Mouse (Mus musculus) forebrain, postnatal 0 days (tissue): Measurements from ENCODE around the gene Suds3. TPM values are rescaled to one million over a fixed set of nuclear protein-coding genes. Genes with fewer than 3 reads are reported as not detected.
A peak's percentile ranks its signal among the peaks of the same experiment; 100 is the strongest.

Source experiments
- ATAC-seq: fragments of 200-750 bp; cut with Nextera tagmentation; 2 replicates; pipeline ENCODE4 v1.8.0; 2017; ENCODE audit warnings: mild to moderate bottlenecking, moderate library complexity
- DNase-seq: peaks from one replicate; pipeline ENCODE4 v3.0.0-alpha.2; 2015
- H3K27ac ChIP-seq: fragments of 300-500 bp; sonication (generic); 2 replicates; pipeline ENCODE4 v1.5.1; 2014; ENCODE audit warnings: low read depth, mild to moderate bottlenecking, antibody characterized with exemption, low read length, moderate library complexity, mixed read lengths
- H3K27me3 ChIP-seq: fragments of 300-500 bp; sonication (generic); 2 replicates; pipeline ENCODE4 v1.6.1; 2014; ENCODE audit warnings: mild to moderate bottlenecking, low read length, mixed read lengths; ENCODE audit not compliant: insufficient read depth
- H3K36me3 ChIP-seq: fragments of 300-500 bp; sonication (generic); 2 replicates; pipeline ENCODE4 v1.6.1; 2014; ENCODE audit warnings: mild to moderate bottlenecking, moderate library complexity; ENCODE audit not compliant: insufficient read depth
- H3K4me1 ChIP-seq: fragments of 300-500 bp; sonication (generic); 2 replicates; pipeline ENCODE4 v1.6.1; 2014; ENCODE audit warnings: antibody characterized with exemption; ENCODE audit not compliant: insufficient read depth
- H3K4me2 ChIP-seq: fragments of 300-500 bp; sonication (generic); 2 replicates; pipeline ENCODE4 v1.6.1; 2014; ENCODE audit warnings: low read depth, mild to moderate bottlenecking, moderate library complexity
- H3K4me3 ChIP-seq: fragments of 300-500 bp; sonication (generic); 2 replicates; pipeline ENCODE4 v1.5.1; 2014; ENCODE audit warnings: low read depth, low read length, mixed read lengths
- H3K9ac ChIP-seq: fragments of 300-500 bp; sonication (generic); 2 replicates; pipeline ENCODE4 v1.6.1; 2014; ENCODE audit warnings: mild to moderate bottlenecking
- H3K9me3 ChIP-seq: fragments of 300-500 bp; sonication (generic); 2 replicates; pipeline ENCODE4 v1.6.1; 2016; ENCODE audit warnings: low read length
- CTCF ChIP-seq: sonication (generic); IDR thresholded peaks from 2 replicates; pipeline ENCODE4 v1.5.1; 2016; ENCODE audit warnings: antibody characterized with exemption, control low read depth, low read depth
- WGBS: fragments of 180-500 bp; shearing (Covaris S2); extraction: QIAGEN DNeasy Blood & Tissue Kit; methylation state at CpG from one replicate; pipeline ENCODE4 v1.1.7; 2014; 5-methylcytosine and 5-hydroxymethylcytosine counted together
- polyA plus RNA-seq: library from polyadenylated mRNA; unstranded; fragments of >200 nt; fragmentation: Nextera tagmentation; extraction: Ambion mirVana; gene quantifications from 2 replicates; pipeline ENCODE4 v1.2.1, GENCODE M21; 2015
- total RNA-seq: library from RNA; depleted of rRNA; stranded (reverse); fragments of >200 nt; gene quantifications from 2 replicates; pipeline ENCODE4 v1.2.3, GENCODE M21; 2014

The Suds3 gene
- total and polyA plus RNA-seq, 2 experiments from 2014 or later, result 75.9 to 83.5 TPM

- Histone ChIP-seq H3K4me2 (peak overlapping the region; percentile 96; the same call in 1 of the 2 replicates), H3K27ac (no peak overlapping the region), H3K9me3 (no peaks in the 10 kb centered on the region), H3K27me3 (peaks cover 6% of the 10 kb centered on the region; the same call in 1 of the 2 replicates), H3K4me1 (peaks cover 9% of the 10 kb centered on the region; the same call in 1 of the 2 replicates), H3K9ac (no peak overlapping the region), H3K4me3 (0 out of 2 replicates have a peak overlapping the region, but pooled peaks have one; percentile 77), H3K36me3 (no peaks in the 10 kb centered on the region)
- TF ChIP-seq CTCF, result no peak
- no peak for ATAC-seq
- no peak for DNase-seq
- 59% methylated on average over 8 of the region's 8 CpGs for WGBS
Measured at GRCm38 (mm10) chr5:117118850-117119249, 2.9 kb upstream of the Suds3 start.

- H3K4me2 ChIP-seq, result no peak overlapping the region
- H3K36me3 ChIP-seq, result no peaks in the 10 kb centered on the region
- no peak overlapping the region for H3K4me3 ChIP-seq
- peaks cover 6% of the 10 kb centered on the region; the same call in 1 of the 2 replicates for H3K27me3 ChIP-seq
- WGBS, result 87% methylated on average over 2 of the region's 2 CpGs
- no peak for DNase-seq
- peaks cover 9% of the 10 kb centered on the region; the same call in 1 of the 2 replicates for H3K4me1 ChIP-seq
- ATAC-seq, result no peak
- no peak overlapping the region for H3K9ac ChIP-seq
- no peaks in the 10 kb centered on the region for H3K9me3 ChIP-seq
- no peak overlapping the region for H3K27ac ChIP-seq
- TF ChIP-seq CTCF, result no peak
Measured at GRCm38 (mm10) chr5:117118220-117118619, 2.3 kb upstream of the Suds3 start.

GRCm38 (mm10) chr5:117117716-117118115 is 1.8 kb upstream of the Suds3 start:
- no peak overlapping the region for H3K9ac ChIP-seq
- no peak for TF ChIP-seq CTCF
- ATAC-seq (no peak), DNase-seq (no peak)
- H3K36me3 ChIP-seq, result peaks cover 5% of the 10 kb centered on the region; the same call in 1 of the 2 replicates
- 77% methylated on average over 7 of the region's 7 CpGs for WGBS
- no peak overlapping the region for H3K4me2 ChIP-seq
- no peak overlapping the region for H3K27ac ChIP-seq
- H3K9me3 ChIP-seq, result no peaks in the 10 kb centered on the region
- peaks cover 9% of the 10 kb centered on the region; the same call in 1 of the 2 replicates for H3K4me1 ChIP-seq
- H3K27me3 ChIP-seq, result peaks cover 6% of the 10 kb centered on the region; the same call in 1 of the 2 replicates
- H3K4me3 ChIP-seq, result no peak overlapping the region

- no peak overlapping the region for H3K4me2 ChIP-seq
- H3K4me1 ChIP-seq, result peaks cover 9% of the 10 kb centered on the region; the same call in 1 of the 2 replicates
- ATAC-seq (no peak), DNase-seq (no peak)
- no peaks in the 10 kb centered on the region for H3K9me3 ChIP-seq
- peaks cover 9% of the 10 kb centered on the region; the same call in 1 of the 2 replicates for H3K36me3 ChIP-seq
- H3K4me3 ChIP-seq, result no peak overlapping the region
- no peak for TF ChIP-seq CTCF
- no peak overlapping the region for H3K9ac ChIP-seq
- H3K27me3 ChIP-seq, result peaks cover 6% of the 10 kb centered on the region; the same call in 1 of the 2 replicates
- H3K27ac ChIP-seq, result no peak overlapping the region
- 90% methylated on average over 2 of the region's 2 CpGs for WGBS
Measured at GRCm38 (mm10) chr5:117117241-117117640, 1.3 kb upstream of the Suds3 start.

GRCm38 (mm10) chr5:117116660-117117059 is 747 bp upstream of the Suds3 start:
- no peak overlapping the region for H3K4me3 ChIP-seq
- no peak overlapping the region for H3K9ac ChIP-seq
- 67% methylated on average over 2 of the region's 2 CpGs for WGBS
- no peaks in the 10 kb centered on the region for H3K9me3 ChIP-seq
- DNase-seq (no peak), ATAC-seq (no peak)
- H3K4me1 ChIP-seq, result peaks cover 9% of the 10 kb centered on the region; the same call in 1 of the 2 replicates
- H3K27ac ChIP-seq, result no peak overlapping the region
- H3K4me2 ChIP-seq, result no peak overlapping the region
- no peak for TF ChIP-seq CTCF
- peaks cover 12% of the 10 kb centered on the region for H3K36me3 ChIP-seq
- peaks cover 6% of the 10 kb centered on the region; the same call in 1 of the 2 replicates for H3K27me3 ChIP-seq

- Histone ChIP-seq H3K4me3 (peak overlapping the region; percentile 99), H3K36me3 (peaks cover 17% of the 10 kb centered on the region), H3K27me3 (no peaks in the 10 kb centered on the region), H3K4me2 (peak overlapping the region; percentile 94), H3K9ac (peak overlapping the region; percentile 76), H3K27ac (peak overlapping the region; percentile 86), H3K9me3 (no peaks in the 10 kb centered on the region), H3K4me1 (0 out of 2 replicates have a peak, but pooled peaks cover 3% of the 10 kb centered on the region)
- TF ChIP-seq CTCF, result no peak
- ATAC-seq, result no peak; the same call in 1 of the 2 replicates
- under 1% methylated on average over 32 of the region's 43 CpGs for WGBS
- DNase-seq, result peak; percentile 16
Measured at GRCm38 (mm10) chr5:117115193-117115767, 633 bp downstream of the Suds3 start.

GRCm38 (mm10) chr5:117114581-117115192 is 1.2 kb downstream of the Suds3 start:
- DNase-seq (peak; percentile 19), ATAC-seq (no peak)
- Histone ChIP-seq H3K9ac (peak overlapping the region; percentile 76), H3K4me1 (0 out of 2 replicates have a peak, but pooled peaks cover 3% of the 10 kb centered on the region), H3K4me3 (peak overlapping the region; percentile 99), H3K27ac (0 out of 2 replicates have a peak overlapping the region, but pooled peaks have one; percentile 86), H3K36me3 (peaks cover 17% of the 10 kb centered on the region), H3K9me3 (no peaks in the 10 kb centered on the region), H3K27me3 (no peaks in the 10 kb centered on the region), H3K4me2 (peak overlapping the region; percentile 94)
- 5% methylated on average over 16 of the region's 16 CpGs for WGBS
- TF ChIP-seq CTCF, result peak; percentile 70
